Mouse (Mus musculus) left cerebral cortex, adult 11 months (tissue): ENCODE measurements around the gene Luc7l3.
"Not testable (repeated sequence)": the region's sequence is repeated elsewhere in the genome, so short reads cannot be mapped to it uniquely, and the experiment has no call there.

Source experiments
- DNase-seq: peaks from one replicate; pipeline ENCODE4 v3.0.0; 2022; ENCODE audit warnings: low spot score

Gene Luc7l3

DNA sequence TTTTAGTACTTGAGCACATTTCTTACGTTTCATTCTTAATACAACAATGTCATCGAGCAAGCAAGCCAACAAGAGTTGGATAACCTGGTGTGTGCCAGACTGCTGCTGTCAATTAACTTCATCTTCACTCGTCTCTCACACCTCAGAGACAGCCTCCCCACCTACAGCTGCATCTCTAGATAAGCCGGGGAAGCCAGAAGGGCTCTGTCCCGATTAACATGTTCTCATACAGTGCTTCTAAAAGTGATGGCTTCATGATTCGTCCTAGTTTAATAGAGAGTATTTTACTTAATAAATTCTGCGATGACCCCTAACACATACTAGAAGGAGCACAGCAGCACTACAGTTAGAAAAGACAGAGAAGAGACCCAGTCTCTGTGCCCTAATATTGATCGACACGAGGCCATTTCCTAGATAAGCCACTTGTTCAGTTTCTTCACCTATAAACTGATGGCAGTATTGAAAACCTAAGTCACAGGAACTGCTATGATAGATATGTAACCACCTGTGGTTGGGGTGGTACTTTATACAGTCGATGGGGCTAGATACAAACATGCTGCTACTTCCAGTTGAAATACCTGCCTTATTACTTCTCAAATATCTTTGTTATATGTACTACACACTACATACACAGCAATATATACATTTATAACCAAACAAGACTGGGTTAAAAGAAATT, 31.6 kb downstream of the Luc7l3 start:
- DNase-seq, result no peak

DNA sequence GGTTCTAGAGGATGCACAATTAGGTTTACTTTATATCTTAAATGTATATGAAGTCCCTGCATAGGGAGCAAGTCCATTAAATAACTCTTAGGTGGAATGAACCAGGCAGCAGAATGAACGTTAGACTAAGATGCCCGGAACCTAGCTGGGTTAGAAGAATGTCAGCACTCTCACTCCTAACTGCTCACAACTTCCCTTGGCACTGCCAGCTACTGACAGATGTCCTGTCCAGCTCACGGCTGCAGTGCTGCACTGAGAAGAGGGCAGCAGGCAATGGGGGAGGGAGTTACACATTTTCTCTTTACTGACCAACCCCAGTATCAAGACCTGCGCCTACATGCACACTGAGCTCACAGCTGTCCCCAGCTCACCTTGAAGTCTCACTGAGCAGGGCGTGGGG, 34.7 kb downstream of the Luc7l3 start:
- no peak for DNase-seq

- no peak for DNase-seq
Measured at GRCm38 (mm10) chr11:94285886-94286574, 35.8 kb downstream of the Luc7l3 start.

GRCm38 (mm10) chr11:94283536-94284099, 38.2 kb downstream of the Luc7l3 start:
- no peak for DNase-seq

DNA sequence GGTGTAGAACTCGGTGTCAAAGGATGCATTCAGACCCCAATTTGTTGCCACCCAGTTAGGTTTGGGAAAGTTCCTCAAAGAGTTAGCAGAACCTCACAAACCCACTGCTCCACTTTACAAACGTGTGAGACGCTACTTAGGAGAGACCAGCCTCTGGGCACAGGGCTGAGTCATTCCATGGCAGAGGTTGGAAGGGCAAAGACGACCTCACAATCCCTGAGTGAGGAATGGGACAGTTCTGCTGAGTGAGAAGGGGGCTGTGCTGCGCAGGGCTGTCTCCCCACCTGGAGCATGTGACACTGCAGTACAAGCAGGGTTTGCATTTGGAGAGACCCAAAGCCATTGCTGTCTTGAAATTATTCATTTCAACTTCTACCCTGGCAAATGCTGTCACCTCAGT, 39.5 kb downstream of the Luc7l3 start:
- no peak for DNase-seq

GRCm38 (mm10) chr11:94281199-94282181, 40.3 kb downstream of the Luc7l3 start, which contains the start of gene Gm21885:
Gm21885 (plus strand) TSS chr11:94281873.
- DNase-seq, result no peak

- DNase-seq, result peak; percentile 88
Measured at GRCm38 (mm10) chr11:94276869-94277337, 44.9 kb downstream of the Luc7l3 start.

GRCm38 (mm10) chr11:94275686-94276085, 46.1 kb downstream of the Luc7l3 start:
- DNase-seq, result no peak

GRCm38 (mm10) chr11:94275226-94275625, 46.6 kb downstream of the Luc7l3 start:
- DNase-seq, result no peak

DNA sequence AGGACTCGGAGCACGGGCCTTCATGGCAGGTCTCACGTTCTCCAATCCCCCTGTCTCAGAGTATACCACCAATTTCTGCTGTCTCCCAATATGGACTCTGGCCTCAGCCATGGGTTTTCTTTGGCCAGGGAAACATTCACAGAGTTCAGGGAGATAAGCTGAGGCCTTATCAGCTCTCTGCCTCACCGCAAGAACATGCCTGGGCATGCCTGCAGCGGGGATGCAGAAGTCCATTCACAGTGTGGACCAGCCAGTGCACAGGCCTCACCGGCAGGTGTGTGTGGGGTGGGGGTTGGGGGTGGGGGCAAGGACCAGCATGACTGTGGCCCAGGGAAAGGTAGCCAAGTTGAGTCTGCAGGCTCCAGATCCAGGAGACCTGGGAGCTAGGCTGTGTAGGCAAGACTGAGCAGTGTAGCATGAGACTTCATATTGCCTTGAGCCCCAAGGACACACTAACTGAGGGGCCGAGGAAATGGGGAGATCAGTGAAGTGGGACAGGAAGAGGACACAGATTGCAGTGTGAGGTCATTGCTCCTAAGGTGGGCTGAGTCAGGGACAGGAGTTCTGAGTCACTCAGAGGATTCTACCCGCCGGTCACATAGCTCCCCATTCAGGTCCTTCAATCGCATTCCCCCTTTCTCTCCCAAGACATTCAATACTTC, 47.5 kb downstream of the Luc7l3 start:
- DNase-seq, result no peak

- DNase-seq, result no peak
Measured at GRCm38 (mm10) chr11:94272960-94273927, 48.5 kb downstream of the Luc7l3 start.

- DNase-seq, result no peak
Measured at GRCm38 (mm10) chr11:94271015-94271414, 50.8 kb downstream of the Luc7l3 start.

DNA sequence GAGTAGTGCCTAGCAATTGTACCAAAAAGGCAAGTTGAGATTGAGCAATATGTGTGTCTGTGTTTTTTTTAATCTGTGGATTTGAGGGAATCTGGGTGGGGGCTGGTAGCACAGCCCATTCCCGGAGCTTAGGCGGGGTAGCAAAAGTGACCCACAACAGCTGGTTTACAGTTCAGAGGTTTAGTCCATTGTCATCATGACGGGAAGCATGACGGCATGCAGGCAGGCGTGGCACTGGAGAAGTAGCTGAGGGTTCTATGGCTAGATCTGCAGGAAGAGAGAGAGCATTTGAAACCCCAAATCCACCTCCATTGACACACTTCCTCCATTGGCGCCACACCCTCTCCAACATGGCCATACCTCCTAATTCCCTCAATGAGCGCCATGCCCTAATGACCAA, 51.9 kb downstream of the Luc7l3 start:
- DNase-seq, result no peak

DNA sequence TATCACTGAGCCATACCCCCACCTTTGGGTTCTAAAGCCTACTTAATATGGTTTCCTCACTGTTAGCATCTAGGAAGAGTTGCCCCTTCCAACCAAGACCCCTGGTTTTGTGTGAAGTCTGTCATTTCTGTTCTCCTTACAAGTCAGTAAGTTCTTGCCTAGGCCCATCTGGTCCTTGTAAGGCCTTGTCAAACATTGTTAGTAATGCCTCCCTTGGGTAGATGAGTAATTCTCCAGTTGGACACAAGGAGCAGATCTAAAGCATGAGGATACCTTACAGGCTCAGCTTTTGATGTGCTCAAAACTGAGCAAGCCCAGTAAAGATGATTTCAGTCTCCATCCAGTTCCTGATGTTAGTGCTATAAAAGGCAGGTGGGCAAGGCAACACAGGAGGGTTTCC, 53.0 kb downstream of the Luc7l3 start:
- no peak for DNase-seq

- not testable (repeated sequence) for DNase-seq
Measured at GRCm38 (mm10) chr11:94266155-94266554, 55.6 kb downstream of the Luc7l3 start.

DNA sequence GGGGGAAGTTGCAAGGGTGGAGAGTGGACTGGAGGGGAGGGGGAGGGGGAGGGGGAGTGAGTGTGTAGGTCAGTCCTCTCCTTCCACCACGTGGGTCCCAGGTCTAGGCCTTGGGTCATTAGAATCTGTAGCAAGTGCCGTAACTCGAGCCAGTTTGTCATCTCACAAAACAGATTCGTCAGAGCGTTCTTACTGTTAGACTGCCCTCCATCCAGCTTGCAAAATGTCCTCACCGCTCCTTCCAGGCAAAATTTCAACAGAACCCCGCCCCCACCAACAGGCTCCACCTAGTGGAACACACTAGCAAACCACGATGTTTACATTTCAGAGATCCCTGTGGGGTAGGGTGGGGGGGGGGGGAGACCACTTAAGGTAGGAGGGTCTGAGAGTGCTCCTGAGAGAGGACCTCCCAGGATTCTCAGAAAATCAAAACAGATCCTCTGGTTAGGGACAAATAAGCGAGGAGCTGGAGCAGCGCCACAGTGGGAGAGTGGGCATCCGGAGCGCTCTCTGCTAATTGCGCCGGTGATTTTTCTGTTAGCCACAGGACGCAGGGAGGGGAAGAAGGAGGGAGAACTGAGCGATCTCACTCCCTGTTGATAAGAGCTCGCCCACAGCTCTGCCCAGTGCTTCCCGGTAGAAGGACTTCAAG, 56.5 kb downstream of the Luc7l3 start:
- DNase-seq, result no peak

GRCm38 (mm10) chr11:94261585-94262370, 60.0 kb downstream of the Luc7l3 start:
- no peak for DNase-seq

GRCm38 (mm10) chr11:94259814-94260213, 62.0 kb downstream of the Luc7l3 start:
- DNase-seq, result no peak

DNA sequence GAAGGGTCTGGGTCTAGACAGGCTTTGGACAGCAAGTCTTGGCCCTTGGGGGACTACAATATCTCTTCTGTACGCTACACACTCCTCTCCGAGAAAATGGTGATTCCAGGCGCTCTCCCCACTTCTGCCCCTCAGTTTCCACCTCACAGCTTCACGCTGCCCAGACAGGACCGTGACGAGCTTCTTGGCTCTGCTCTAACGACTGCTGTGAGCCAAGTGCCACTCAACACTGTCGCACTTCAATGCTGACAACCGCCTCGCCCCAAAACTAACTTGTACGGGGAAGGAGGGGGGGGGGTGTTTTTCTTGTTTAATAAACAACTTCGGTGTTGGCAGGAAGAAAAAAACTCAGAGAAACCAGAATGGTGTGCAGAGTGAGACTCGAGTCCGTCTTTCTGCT, 63.8 kb downstream of the Luc7l3 start:
- no peak for DNase-seq
